Mouse (Mus musculus) forebrain, embryonic 15.5 days (tissue): ENCODE data around the gene Nectin1. TPM values are rescaled to one million over a fixed set of nuclear protein-coding genes. Genes with fewer than 3 reads are reported as not detected.

ENCODE experiments used
- ATAC-seq: fragments of 200-750 bp; cut with Nextera tagmentation; replicated peaks from 2 replicates; pipeline ENCODE4 v1.8.0; 2017; ENCODE audit warnings: mild to moderate bottlenecking, moderate TSS enrichment, moderate library complexity
- H3K27ac ChIP-seq: fragments of 300-500 bp; sonication (generic); replicated peaks from 2 replicates; pipeline ENCODE4 v1.5.1; 2015; ENCODE audit warnings: mild to moderate bottlenecking, inconsistent platforms
- H3K27me3 ChIP-seq: fragments of 300-500 bp; sonication (generic); 2 replicates; pipeline ENCODE4 v1.6.1; 2015; ENCODE audit warnings: inconsistent platforms
- H3K36me3 ChIP-seq: fragments of 300-500 bp; sonication (generic); 2 replicates; pipeline ENCODE4 v1.6.1; 2015; ENCODE audit warnings: mild to moderate bottlenecking, inconsistent platforms
- H3K4me1 ChIP-seq: fragments of 300-500 bp; sonication (generic); 2 replicates; pipeline ENCODE4 v1.6.1; 2015; ENCODE audit warnings: inconsistent platforms
- H3K4me2 ChIP-seq: fragments of 300-500 bp; sonication (generic); replicated peaks from 2 replicates; pipeline ENCODE4 v1.6.1; 2015; ENCODE audit warnings: mild to moderate bottlenecking, inconsistent platforms
- H3K4me3 ChIP-seq: fragments of 300-500 bp; sonication (generic); 2 replicates; pipeline ENCODE4 v1.5.1; 2015; ENCODE audit warnings: mild to moderate bottlenecking, inconsistent platforms
- H3K9ac ChIP-seq: fragments of 300-500 bp; sonication (generic); replicated peaks from 2 replicates; pipeline ENCODE4 v1.6.1; 2015; ENCODE audit warnings: mild to moderate bottlenecking, inconsistent platforms
- H3K9me3 ChIP-seq: fragments of 300-500 bp; sonication (generic); 2 replicates; pipeline ENCODE4 v1.6.1; 2016; ENCODE audit warnings: inconsistent platforms
- WGBS: fragments of 180-500 bp; shearing (Covaris S2); methylation state at CpG from one replicate; pipeline ENCODE4 v1.1.7; 2015; ENCODE audit warnings: mixed read lengths; 5-methylcytosine and 5-hydroxymethylcytosine counted together
- polyA plus RNA-seq: library from polyadenylated mRNA; unstranded; fragments of >200 nt; fragmentation: Nextera tagmentation; extraction: Ambion mirVana; gene quantifications from 2 replicates; pipeline ENCODE4 v1.2.1, GENCODE M21; 2015

The Nectin1 gene
- polyA plus RNA-seq, 1 experiment from 2014 or later = 10.1 TPM

- Histone ChIP-seq H3K4me3 (peak overlapping the region; percentile 87), H3K27me3 (no peaks in the 10 kb centered on the region), H3K4me2 (peak overlapping the region; percentile 84), H3K9ac (peak overlapping the region; percentile 88), H3K27ac (peak overlapping the region; percentile 97), H3K9me3 (no peaks in the 10 kb centered on the region), H3K36me3 (no peaks in the 10 kb centered on the region), H3K4me1 (peaks cover 49% of the 10 kb centered on the region)
- WGBS = 2% methylated on average over 27 of the region's 27 CpGs
- ATAC-seq = no peak
These were observed 710 bp upstream of the Nectin1 start for GRCm38 (mm10) chr9:43742902-43743646.

- H3K36me3 ChIP-seq = no peaks in the 10 kb centered on the region
- ATAC-seq = peak; percentile 68
- peak overlapping the region; percentile 84 for H3K4me2 ChIP-seq
- H3K9me3 ChIP-seq = no peaks in the 10 kb centered on the region
- no peaks in the 10 kb centered on the region for H3K27me3 ChIP-seq
- H3K9ac ChIP-seq = peak overlapping the region; percentile 88
- WGBS = under 1% methylated on average over 72 of the region's 77 CpGs
- peak overlapping the region; percentile 97 for H3K27ac ChIP-seq
- peaks cover 55% of the 10 kb centered on the region for H3K4me1 ChIP-seq
- H3K4me3 ChIP-seq = peak overlapping the region; percentile 87
These were observed 576 bp downstream of the Nectin1 start for GRCm38 (mm10) chr9:43744138-43744981.

GRCm38 (mm10) chr9:43745051-43745792, 1.4 kb downstream of the Nectin1 start:
- peak overlapping the region; percentile 87 for H3K4me3 ChIP-seq
- under 1% methylated on average over 43 of the region's 43 CpGs for WGBS
- no peaks in the 10 kb centered on the region for H3K36me3 ChIP-seq
- H3K4me1 ChIP-seq = peaks cover 64% of the 10 kb centered on the region
- peak overlapping the region; percentile 84 for H3K4me2 ChIP-seq
- no peaks in the 10 kb centered on the region for H3K27me3 ChIP-seq
- ATAC-seq = peak; percentile 39; the same call in 1 of the 2 replicates
- peak overlapping the region; percentile 97 for H3K27ac ChIP-seq
- H3K9ac ChIP-seq = peak overlapping the region; percentile 88
- no peaks in the 10 kb centered on the region for H3K9me3 ChIP-seq

GRCm38 (mm10) chr9:43745951-43746703, 2.3 kb downstream of the Nectin1 start:
- Histone ChIP-seq H3K4me1 (peaks cover 71% of the 10 kb centered on the region), H3K4me2 (peak overlapping the region; percentile 84), H3K36me3 (no peaks in the 10 kb centered on the region), H3K4me3 (peak overlapping the region; percentile 87), H3K27me3 (no peaks in the 10 kb centered on the region), H3K9ac (peak overlapping the region; percentile 88), H3K27ac (peak overlapping the region; percentile 97; the same call in 1 of the 2 replicates), H3K9me3 (no peaks in the 10 kb centered on the region)
- WGBS = 1% methylated on average over 13 of the region's 13 CpGs
- no peak for ATAC-seq

GRCm38 (mm10) chr9:43747710-43748109, 3.9 kb downstream of the Nectin1 start:
- Histone ChIP-seq H3K9ac (peak overlapping the region; percentile 88), H3K27ac (no peak overlapping the region), H3K4me1 (peaks cover 68% of the 10 kb centered on the region), H3K27me3 (no peaks in the 10 kb centered on the region), H3K4me3 (peak overlapping the region; percentile 87), H3K4me2 (peak overlapping the region; percentile 84), H3K9me3 (no peaks in the 10 kb centered on the region), H3K36me3 (no peaks in the 10 kb centered on the region)
- WGBS = 24% methylated on average over 9 of the region's 9 CpGs
- ATAC-seq = no peak

GRCm38 (mm10) chr9:43748519-43748918, 4.7 kb downstream of the Nectin1 start:
- no peaks in the 10 kb centered on the region for H3K27me3 ChIP-seq
- no peak overlapping the region for H3K27ac ChIP-seq
- peak overlapping the region; percentile 84; the same call in 1 of the 2 replicates for H3K4me2 ChIP-seq
- ATAC-seq = no peak
- no peaks in the 10 kb centered on the region for H3K9me3 ChIP-seq
- 81% methylated on average over 5 of the region's 5 CpGs for WGBS
- no peak overlapping the region for H3K9ac ChIP-seq
- H3K4me3 ChIP-seq = no peak overlapping the region
- peaks cover 61% of the 10 kb centered on the region for H3K4me1 ChIP-seq
- no peaks in the 10 kb centered on the region for H3K36me3 ChIP-seq

- H3K4me2 ChIP-seq = no peak overlapping the region
- H3K4me1 ChIP-seq = peaks cover 68% of the 10 kb centered on the region
- 45% methylated on average over 9 of the region's 9 CpGs for WGBS
- H3K9ac ChIP-seq = no peak overlapping the region
- no peak for ATAC-seq
- peak overlapping the region; percentile 41 for H3K27ac ChIP-seq
- H3K4me3 ChIP-seq = no peak overlapping the region
- H3K9me3 ChIP-seq = no peaks in the 10 kb centered on the region
- H3K27me3 ChIP-seq = no peaks in the 10 kb centered on the region
- no peaks in the 10 kb centered on the region for H3K36me3 ChIP-seq
These were observed 6.3 kb downstream of the Nectin1 start for GRCm38 (mm10) chr9:43750053-43750452.

- Histone ChIP-seq H3K9me3 (no peaks in the 10 kb centered on the region), H3K9ac (no peak overlapping the region), H3K27ac (no peak overlapping the region), H3K4me3 (no peak overlapping the region), H3K36me3 (no peaks in the 10 kb centered on the region), H3K4me1 (peaks cover 57% of the 10 kb centered on the region), H3K27me3 (no peaks in the 10 kb centered on the region), H3K4me2 (no peak overlapping the region)
- ATAC-seq = no peak
- 67% methylated on average over 8 of the region's 8 CpGs for WGBS
These were observed 7.3 kb downstream of the Nectin1 start for GRCm38 (mm10) chr9:43751111-43751510.

- H3K27ac ChIP-seq = no peak overlapping the region
- no peak for ATAC-seq
- H3K4me1 ChIP-seq = peaks cover 50% of the 10 kb centered on the region
- 81% methylated on average over 6 of the region's 6 CpGs for WGBS
- no peak overlapping the region for H3K4me3 ChIP-seq
- no peak overlapping the region for H3K4me2 ChIP-seq
- H3K27me3 ChIP-seq = no peaks in the 10 kb centered on the region
- no peaks in the 10 kb centered on the region for H3K36me3 ChIP-seq
- no peaks in the 10 kb centered on the region for H3K9me3 ChIP-seq
- no peak overlapping the region for H3K9ac ChIP-seq
These were observed 9.7 kb downstream of the Nectin1 start for GRCm38 (mm10) chr9:43753481-43753880.

GRCm38 (mm10) chr9:43754083-43754482, 10.3 kb downstream of the Nectin1 start:
- no peaks in the 10 kb centered on the region for H3K36me3 ChIP-seq
- no peak overlapping the region for H3K4me3 ChIP-seq
- no peak overlapping the region for H3K27ac ChIP-seq
- no peak overlapping the region for H3K9ac ChIP-seq
- H3K9me3 ChIP-seq = no peaks in the 10 kb centered on the region
- no peak overlapping the region for H3K4me2 ChIP-seq
- ATAC-seq = no peak
- WGBS = 68% methylated on average over 5 of the region's 5 CpGs
- H3K4me1 ChIP-seq = peaks cover 50% of the 10 kb centered on the region
- no peaks in the 10 kb centered on the region for H3K27me3 ChIP-seq

- no peak for ATAC-seq
- no peaks in the 10 kb centered on the region for H3K9me3 ChIP-seq
- H3K36me3 ChIP-seq = no peaks in the 10 kb centered on the region
- H3K4me1 ChIP-seq = peaks cover 50% of the 10 kb centered on the region
- no peak overlapping the region for H3K27ac ChIP-seq
- H3K9ac ChIP-seq = no peak overlapping the region
- no peak overlapping the region for H3K4me3 ChIP-seq
- no peak overlapping the region for H3K4me2 ChIP-seq
- no peaks in the 10 kb centered on the region for H3K27me3 ChIP-seq
- 70% methylated on average over 9 of the region's 9 CpGs for WGBS
These were observed 11.0 kb downstream of the Nectin1 start for GRCm38 (mm10) chr9:43754768-43755197.
